Mouse (Mus musculus): Measurements from ENCODE around the gene Spag16.

Gene Spag16

GRCm38 (mm10) chr1:70104683-70105082 lies 277.9 kb downstream of the Spag16 start:
- DNase-seq: no peak

GRCm38 (mm10) chr1:70116212-70116982 lies 289.6 kb downstream of the Spag16 start:
- DNase-seq: no peak

GRCm38 (mm10) chr1:70128035-70128434 lies 301.3 kb downstream of the Spag16 start:
- no peak for DNase-seq

GRCm38 (mm10) chr1:70135547-70135946 lies 308.8 kb downstream of the Spag16 start:
- DNase-seq: no peak

GRCm38 (mm10) chr1:70165343-70166158 lies 338.8 kb downstream of the Spag16 start:
- DNase-seq: no peak

GRCm38 (mm10) chr1:70180123-70180741 lies 353.5 kb downstream of the Spag16 start:
- no peak for DNase-seq

GRCm38 (mm10) chr1:70264815-70265214 lies 438.0 kb downstream of the Spag16 start:
- no peak for DNase-seq

- no peak for DNase-seq
These were observed 439.2 kb downstream of the Spag16 start for GRCm38 (mm10) chr1:70265920-70266505.

GRCm38 (mm10) chr1:70270139-70270538 lies 443.4 kb downstream of the Spag16 start:
- no peak for DNase-seq

- no peak for DNase-seq
These were observed 446.0 kb downstream of the Spag16 start for GRCm38 (mm10) chr1:70272753-70273152.

- DNase-seq: no peak
These were observed 452.5 kb downstream of the Spag16 start for GRCm38 (mm10) chr1:70279296-70279695.

GRCm38 (mm10) chr1:70283388-70283787 lies 456.6 kb downstream of the Spag16 start:
- DNase-seq: no peak

GRCm38 (mm10) chr1:70284140-70284539 lies 457.4 kb downstream of the Spag16 start:
- no peak for DNase-seq

- no peak for DNase-seq
These were observed 489.5 kb downstream of the Spag16 start for GRCm38 (mm10) chr1:70316128-70316765.

- DNase-seq: no peak
These were observed 494.2 kb downstream of the Spag16 start for GRCm38 (mm10) chr1:70320951-70321350.

- DNase-seq: no peak
These were observed 519.4 kb downstream of the Spag16 start for GRCm38 (mm10) chr1:70346179-70346578.

GRCm38 (mm10) chr1:70351371-70351770 lies 524.6 kb downstream of the Spag16 start:
- no peak for DNase-seq

- no peak for DNase-seq
These were observed 527.2 kb downstream of the Spag16 start for GRCm38 (mm10) chr1:70354014-70354413.

- no peak for DNase-seq
These were observed 545.0 kb downstream of the Spag16 start for GRCm38 (mm10) chr1:70371721-70372120.

GRCm38 (mm10) chr1:70380096-70380495 lies 553.3 kb downstream of the Spag16 start:
- no peak for DNase-seq

- DNase-seq: no peak
These were observed 615.7 kb downstream of the Spag16 start for GRCm38 (mm10) chr1:70442209-70443080.

- no peak for DNase-seq
These were observed 653.1 kb downstream of the Spag16 start for GRCm38 (mm10) chr1:70479864-70480263.

All from cerebellum, adult 11 months (tissue).